Mouse (Mus musculus) limb, embryonic 10.5 days (tissue): ENCODE results near the gene Papss2. TPM values are rescaled to one million over a fixed set of nuclear protein-coding genes. Genes with fewer than 3 reads are reported as not detected.

Experiments used
- DNase-seq: peaks from one replicate; pipeline ENCODE4 v3.0.0-alpha.2; 2017; ENCODE audit warnings: low spot score
- H3K27ac ChIP-seq: fragments of 300-500 bp; sonication (generic); 2 replicates; pipeline ENCODE4 v1.5.1; 2016; ENCODE audit warnings: mild to moderate bottlenecking
- H3K27me3 ChIP-seq: fragments of 300-500 bp; sonication (generic); 2 replicates; pipeline ENCODE4 v1.6.1; 2016; ENCODE audit warnings: low read depth, mild to moderate bottlenecking; ENCODE audit not compliant: poor library complexity, severe bottlenecking
- H3K36me3 ChIP-seq: fragments of 300-500 bp; sonication (generic); 2 replicates; pipeline ENCODE4 v1.6.1; 2016; ENCODE audit warnings: mild to moderate bottlenecking, moderate library complexity
- H3K4me1 ChIP-seq: fragments of 300-500 bp; sonication (generic); 2 replicates; pipeline ENCODE4 v1.6.1; 2016
- H3K4me3 ChIP-seq: fragments of 300-500 bp; sonication (generic); 2 replicates; pipeline ENCODE4 v1.5.1; 2016; ENCODE audit warnings: mild to moderate bottlenecking, moderate library complexity
- H3K9me3 ChIP-seq: fragments of 300-500 bp; sonication (generic); replicated peaks from 2 replicates; pipeline ENCODE4 v1.6.1; 2016; ENCODE audit warnings: mild to moderate bottlenecking
- WGBS: fragments of 180-500 bp; shearing (Covaris S2); methylation state at CpG from one replicate; pipeline ENCODE4 v1.1.7; 2016; 5-methylcytosine and 5-hydroxymethylcytosine counted together
- polyA plus RNA-seq: library from polyadenylated mRNA; unstranded; fragments of >200 nt; fragmentation: Nextera tagmentation; extraction: Ambion mirVana; gene quantifications from 2 replicates; pipeline ENCODE4 v1.2.1, GENCODE M21; 2016

Gene Papss2
- polyA plus RNA-seq, result 0.56 and 2.3 TPM in 2 replicates

- H3K27ac ChIP-seq, result peak within 1 kb of the TSS; percentile 69
These were observed at the start of gene Papss2 for GRCm38 (mm10) chr19:32595506-32596286. Gene Papss2, plus strand, starts transcription at chr19:32595790.

GRCm38 (mm10) chr19:32547396-32547795 lies 48.2 kb upstream of the Papss2 start:
- no peaks in the 10 kb centered on the region for H3K36me3 ChIP-seq
- peaks cover 7% of the 10 kb centered on the region for H3K4me1 ChIP-seq
- H3K9me3 ChIP-seq, result no peaks in the 10 kb centered on the region
- H3K27ac ChIP-seq, result no peak overlapping the region
- DNase-seq, result no peak
- no peak overlapping the region for H3K4me3 ChIP-seq
- WGBS, result 78% methylated on average over 3 of the region's 3 CpGs
- no peaks in the 10 kb centered on the region for H3K27me3 ChIP-seq

More at GRCm38 (mm10) chr19:32595506-32596286, at the start of gene Papss2:
- peak within 1 kb of the TSS; percentile 59 for H3K4me3 ChIP-seq
- DNase-seq, result peak; percentile 68
- H3K36me3 ChIP-seq, result no peaks in the 10 kb centered on the region
- no peaks in the 10 kb centered on the region for H3K9me3 ChIP-seq
- peaks cover 10% of the 10 kb centered on the region for H3K4me1 ChIP-seq
- H3K27me3 ChIP-seq, result peaks cover 49% of the 10 kb centered on the region
- WGBS, result under 1% methylated on average over 62 of the region's 64 CpGs

- Histone ChIP-seq H3K4me1 (peaks cover 7% of the 10 kb centered on the region), H3K9me3 (no peaks in the 10 kb centered on the region), H3K36me3 (no peaks in the 10 kb centered on the region), H3K27me3 (no peaks in the 10 kb centered on the region), H3K27ac (no peak overlapping the region), H3K4me3 (no peak overlapping the region)
- 93% methylated on average over 15 of the region's 15 CpGs for WGBS
- DNase-seq, result no peak
These were observed 47.4 kb upstream of the Papss2 start for GRCm38 (mm10) chr19:32548202-32548601.

GRCm38 (mm10) chr19:32550446-32550845 lies 45.1 kb upstream of the Papss2 start:
- H3K27me3 ChIP-seq, result no peaks in the 10 kb centered on the region
- no peak for DNase-seq
- H3K9me3 ChIP-seq, result no peaks in the 10 kb centered on the region
- H3K36me3 ChIP-seq, result no peaks in the 10 kb centered on the region
- no peak overlapping the region for H3K27ac ChIP-seq
- H3K4me1 ChIP-seq, result peaks cover 14% of the 10 kb centered on the region
- WGBS, result 51% methylated on average over 5 of the region's 5 CpGs
- no peak overlapping the region for H3K4me3 ChIP-seq

- WGBS, result 88% methylated on average over 3 of the region's 3 CpGs
- H3K4me3 ChIP-seq, result no peak overlapping the region
- no peak overlapping the region for H3K27ac ChIP-seq
- no peaks in the 10 kb centered on the region for H3K36me3 ChIP-seq
- peaks cover 16% of the 10 kb centered on the region for H3K4me1 ChIP-seq
- H3K9me3 ChIP-seq, result no peaks in the 10 kb centered on the region
- DNase-seq, result no peak
- H3K27me3 ChIP-seq, result no peaks in the 10 kb centered on the region
These were observed 44.1 kb upstream of the Papss2 start for GRCm38 (mm10) chr19:32551442-32551841.

GRCm38 (mm10) chr19:32552106-32552505 lies 43.5 kb upstream of the Papss2 start:
- no peak for DNase-seq
- WGBS, result 89% methylated on average over 1 of the region's 1 CpGs
- H3K27me3 ChIP-seq, result no peaks in the 10 kb centered on the region
- no peak overlapping the region for H3K27ac ChIP-seq
- H3K36me3 ChIP-seq, result no peaks in the 10 kb centered on the region
- peaks cover 16% of the 10 kb centered on the region for H3K4me1 ChIP-seq
- H3K9me3 ChIP-seq, result no peaks in the 10 kb centered on the region
- no peak overlapping the region for H3K4me3 ChIP-seq

GRCm38 (mm10) chr19:32553310-32553709 lies 42.3 kb upstream of the Papss2 start:
- 78% methylated on average over 3 of the region's 3 CpGs for WGBS
- DNase-seq, result no peak
- Histone ChIP-seq H3K27me3 (no peaks in the 10 kb centered on the region), H3K27ac (no peak overlapping the region), H3K4me1 (peaks cover 16% of the 10 kb centered on the region), H3K4me3 (no peak overlapping the region), H3K36me3 (no peaks in the 10 kb centered on the region), H3K9me3 (no peaks in the 10 kb centered on the region)

- 23% methylated on average over 3 of the region's 3 CpGs for WGBS
- H3K27me3 ChIP-seq, result no peaks in the 10 kb centered on the region
- H3K36me3 ChIP-seq, result no peaks in the 10 kb centered on the region
- peak; percentile 32 for DNase-seq
- H3K4me1 ChIP-seq, result peaks cover 13% of the 10 kb centered on the region
- no peak overlapping the region for H3K4me3 ChIP-seq
- H3K9me3 ChIP-seq, result no peaks in the 10 kb centered on the region
- H3K27ac ChIP-seq, result peak overlapping the region; percentile 62
These were observed 40.3 kb upstream of the Papss2 start for GRCm38 (mm10) chr19:32555257-32555656.

- Histone ChIP-seq H3K9me3 (no peaks in the 10 kb centered on the region), H3K4me3 (no peak overlapping the region), H3K27me3 (no peaks in the 10 kb centered on the region), H3K27ac (no peak overlapping the region), H3K4me1 (no peaks in the 10 kb centered on the region), H3K36me3 (no peaks in the 10 kb centered on the region)
- no peak for DNase-seq
- WGBS, result 85% methylated on average over 8 of the region's 8 CpGs
These were observed 28.6 kb upstream of the Papss2 start for GRCm38 (mm10) chr19:32567025-32567424.

GRCm38 (mm10) chr19:32567447-32567846 lies 28.1 kb upstream of the Papss2 start:
- H3K4me1 ChIP-seq, result no peaks in the 10 kb centered on the region
- H3K9me3 ChIP-seq, result no peaks in the 10 kb centered on the region
- WGBS, result 91% methylated on average over 5 of the region's 5 CpGs
- no peaks in the 10 kb centered on the region for H3K27me3 ChIP-seq
- H3K27ac ChIP-seq, result no peak overlapping the region
- no peak for DNase-seq
- H3K36me3 ChIP-seq, result no peaks in the 10 kb centered on the region
- no peak overlapping the region for H3K4me3 ChIP-seq

GRCm38 (mm10) chr19:32568470-32568869 lies 27.1 kb upstream of the Papss2 start:
- Histone ChIP-seq H3K36me3 (no peaks in the 10 kb centered on the region), H3K27me3 (no peaks in the 10 kb centered on the region), H3K4me3 (no peak overlapping the region), H3K9me3 (no peaks in the 10 kb centered on the region), H3K27ac (no peak overlapping the region), H3K4me1 (no peaks in the 10 kb centered on the region)
- WGBS, result 90% methylated on average over 3 of the region's 3 CpGs
- DNase-seq, result no peak

GRCm38 (mm10) chr19:32568961-32569653 lies 26.5 kb upstream of the Papss2 start:
- Histone ChIP-seq H3K27me3 (no peaks in the 10 kb centered on the region), H3K27ac (no peak overlapping the region), H3K9me3 (no peaks in the 10 kb centered on the region), H3K4me1 (no peaks in the 10 kb centered on the region), H3K36me3 (no peaks in the 10 kb centered on the region), H3K4me3 (no peak overlapping the region)
- 89% methylated on average over 3 of the region's 3 CpGs for WGBS
- no peak for DNase-seq

- 83% methylated on average over 5 of the region's 5 CpGs for WGBS
- no peaks in the 10 kb centered on the region for H3K9me3 ChIP-seq
- H3K27ac ChIP-seq, result no peak overlapping the region
- no peaks in the 10 kb centered on the region for H3K4me1 ChIP-seq
- no peaks in the 10 kb centered on the region for H3K36me3 ChIP-seq
- DNase-seq, result no peak
- no peaks in the 10 kb centered on the region for H3K27me3 ChIP-seq
- H3K4me3 ChIP-seq, result no peak overlapping the region
These were observed 25.9 kb upstream of the Papss2 start for GRCm38 (mm10) chr19:32569725-32570124.
